In the genomic region with DNA sequence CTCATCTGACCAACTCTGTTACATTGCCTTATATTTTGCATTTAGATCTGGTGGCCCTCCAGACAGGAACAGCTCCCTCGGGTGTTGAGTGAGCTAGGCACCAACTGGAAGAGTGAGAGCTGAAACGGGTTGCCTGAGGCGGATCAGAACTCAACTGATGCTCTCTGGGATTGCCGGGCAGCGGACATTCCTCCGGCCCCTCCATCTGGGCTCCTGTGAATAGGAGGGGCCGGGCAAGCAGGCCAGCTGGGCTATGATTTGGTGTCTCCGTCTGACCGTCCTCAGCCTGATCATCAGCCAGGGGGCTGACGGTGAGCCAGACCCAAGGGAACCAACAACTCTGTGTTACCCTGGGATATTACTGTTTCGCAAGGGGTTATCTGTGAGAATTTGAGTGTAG, we compare ENCODE assay signal across 10 mouse cellular contexts. TPM values are rescaled to one million over a fixed set of nuclear protein-coding genes. Genes with fewer than 3 reads are reported as not detected.
DNase-seq lines count a peak whose midpoint lies in the region; ATAC-seq and TF ChIP-seq lines count a peak whose summit lies in the region.
"Had no signal": no experiment of that assay in that cellular context is flagged by ENCODE, and none has a peak within 500 bp of the region (broad histone marks: within the 10 kb centered on the region; RNA-seq: fewer than 3 reads in every experiment).

No protein-coding gene starts in this region.

- H3K9ac ChIP-seq in ES-E14 (ENCODE audit: insufficient read depth, low read depth, low read length, poor library complexity, severe bottlenecking): 0 out of 2 replicates have a peak overlapping the region, but pooled peaks have one; percentile 24
- no peak overlapping the region for H3K9ac ChIP-seq in embryonic facial prominence, embryonic 15.5 days
- no peak overlapping the region for H3K9ac ChIP-seq in intestine, embryonic 14.5 days (ENCODE audit: low read length)
- peak overlapping the region; percentile 55; the same call in 1 of the 2 replicates for H3K9ac ChIP-seq in midbrain, postnatal 0 days (replicated peaks; ENCODE audit: low read length, poor library complexity, severe bottlenecking)

- no peak for DNase-seq in ES-E14 (ENCODE audit: low read depth, low spot score)
- no peak for DNase-seq in intestine, embryonic 14.5 days (ENCODE audit: low spot score)
- no peak for DNase-seq in midbrain, postnatal 0 days (ENCODE audit: low spot score)
- DNase-seq in right cerebral cortex, adult 2 months (ENCODE audit: low spot score in 2 of 2): no peak
- no peak for DNase-seq in layer of hippocampus, postnatal 36 days
- DNase-seq in ovary, postnatal 10 days (ENCODE audit: low spot score): no peak
- no peak for DNase-seq in layer of hippocampus, adult 9-11 months
- DNase-seq: cerebellum, adult 9-10 months; heart, postnatal 4 days had no signal

- H3K27ac ChIP-seq in ES-E14 (ENCODE audit: insufficient read depth, low read depth, low read length, poor library complexity, severe bottlenecking): no peak overlapping the region
- H3K27ac ChIP-seq in embryonic facial prominence, embryonic 15.5 days (replicated peaks): peak overlapping the region; percentile 39; the same call in 1 of the 2 replicates
- H3K27ac ChIP-seq in intestine, embryonic 14.5 days (ENCODE audit: low read depth): no peak overlapping the region
- no peak overlapping the region for H3K27ac ChIP-seq in midbrain, postnatal 0 days (ENCODE audit: low read depth, low read length)

- peak overlapping the region; percentile 74 for H3K4me2 ChIP-seq in embryonic facial prominence, embryonic 15.5 days (replicated peaks)
- H3K4me2 ChIP-seq in intestine, embryonic 14.5 days (ENCODE audit: low read length): peak overlapping the region; percentile 77
- H3K4me2 ChIP-seq in midbrain, postnatal 0 days (ENCODE audit: low read depth, low read length, poor library complexity, severe bottlenecking): peak overlapping the region; percentile 78

- H3K9me3 ChIP-seq in ES-E14 (ENCODE audit: control insufficient read depth, insufficient read depth, low read depth, low read length): no peaks in the 10 kb centered on the region
- H3K9me3 ChIP-seq in embryonic facial prominence, embryonic 15.5 days (replicated peaks): no peaks in the 10 kb centered on the region
- H3K9me3 ChIP-seq in intestine, embryonic 14.5 days (ENCODE audit: control insufficient read depth, low read length): no peaks in the 10 kb centered on the region
- H3K9me3 ChIP-seq in midbrain, postnatal 0 days (ENCODE audit: low read length): no peaks in the 10 kb centered on the region

- peaks cover 1 to 2% of the 10 kb centered on the region in 2 experiments; a peak in 3 of 4 replicates for H3K4me1 ChIP-seq in ES-E14 (ENCODE audit: control insufficient read depth in 2 of 2, insufficient read depth in 2 of 2, low read length in 2 of 2, poor library complexity in 1 of 2)
- peaks cover 63% of the 10 kb centered on the region for H3K4me1 ChIP-seq in embryonic facial prominence, embryonic 15.5 days
- peaks cover 31% of the 10 kb centered on the region for H3K4me1 ChIP-seq in intestine, embryonic 14.5 days (replicated peaks; ENCODE audit: control insufficient read depth, insufficient read depth, low read length)
- H3K4me1 ChIP-seq in midbrain, postnatal 0 days (ENCODE audit: insufficient read depth, low read length): peaks cover 39% of the 10 kb centered on the region

- TF ChIP-seq CTCF in midbrain, postnatal 0 days (IDR thresholded peaks at IDR 0.05): no peak

- no peak for ATAC-seq in embryonic facial prominence, embryonic 15.5 days (ENCODE audit: insufficient number of reproducible peaks, low FRiP score, low TSS enrichment, low read depth)
- no peak for ATAC-seq in intestine, embryonic 14.5 days (replicated peaks; ENCODE audit: low FRiP score, low TSS enrichment, low read depth)
- no peak for ATAC-seq in midbrain, postnatal 0 days (ENCODE audit: low FRiP score)

- H3K4me3 ChIP-seq in ES-E14 (ENCODE audit: insufficient read depth in 1 of 2, low read depth in 1 of 2, low read length in 2 of 2, poor library complexity in 1 of 2, severe bottlenecking in 1 of 2): no peak overlapping the region
- H3K4me3 ChIP-seq in embryonic facial prominence, embryonic 15.5 days (replicated peaks): peak overlapping the region; percentile 55
- peak overlapping the region; percentile 6; the same call in 1 of the 2 replicates for H3K4me3 ChIP-seq in intestine, embryonic 14.5 days (ENCODE audit: low read depth, low read length)
- H3K4me3 ChIP-seq in midbrain, postnatal 0 days (ENCODE audit: low read depth, low read length): peak overlapping the region; percentile 61

- peaks cover 8% of the 10 kb centered on the region; the same call in 1 of the 2 replicates for H3K36me3 ChIP-seq in ES-E14 (ENCODE audit: control insufficient read depth, insufficient read depth, low read length, poor library complexity, severe bottlenecking)
- no peaks in the 10 kb centered on the region for H3K36me3 ChIP-seq in embryonic facial prominence, embryonic 15.5 days
- peaks cover 32% of the 10 kb centered on the region for H3K36me3 ChIP-seq in intestine, embryonic 14.5 days (ENCODE audit: control insufficient read depth, insufficient read depth, low read length)
- H3K36me3 ChIP-seq in midbrain, postnatal 0 days (ENCODE audit: insufficient read depth, low read length): no peaks in the 10 kb centered on the region

- in situ Hi-C loops in ES-E14 (cut with MboI; ENCODE audit: low sequenced_read_pairs in 2 of 2, unreplicated experiment in 2 of 2): no loop called here

- no peaks in the 10 kb centered on the region for H3K27me3 ChIP-seq in embryonic facial prominence, embryonic 15.5 days
- no peaks in the 10 kb centered on the region for H3K27me3 ChIP-seq in intestine, embryonic 14.5 days (replicated peaks; ENCODE audit: control insufficient read depth, insufficient read depth, low read length)
- H3K27me3 ChIP-seq in midbrain, postnatal 0 days (ENCODE audit: insufficient read depth, low read length): no peaks in the 10 kb centered on the region

- 35% methylated on average over 11 of the region's 11 CpGs for WGBS in embryonic facial prominence, embryonic 15.5 days
- WGBS in intestine, embryonic 14.5 days: 53% methylated on average over 11 of the region's 11 CpGs
- 20% methylated on average over 11 of the region's 11 CpGs for WGBS in midbrain, postnatal 0 days

TF ChIP-seq in ES-E14, 5 proteins besides CTCF, POLR2A, EP300 and RAD21:
- TF ChIP-seq HCFC1 (IDR thresholded peaks at IDR 0.05; ENCODE audit: borderline replicate concordance, insufficient read depth, low read length) (no peak), ZC3H11A (IDR thresholded peaks at IDR 0.05; ENCODE audit: borderline replicate concordance, low read depth, low read length) (no peak), CHD2 (IDR thresholded peaks at IDR 0.05; ENCODE audit: low read depth, low read length) (no peak)

RNA-seq across cellular contexts. Expression of gene Igsf9, which starts 2.6 kb away (rescaled TPM):
- 45.6 and 80.3 TPM in 2 replicates for total RNA-seq in ES-E14 (2012; rRNA removed)
- polyA plus RNA-seq in embryonic facial prominence, embryonic 15.5 days (2015; fragmentation: Nextera tagmentation; extraction: Ambion mirVana): 58.4 and 61.0 TPM in 2 replicates
- polyA plus RNA-seq in intestine, embryonic 14.5 days (2014; fragmentation: Nextera tagmentation; extraction: Ambion mirVana): 40.9 and 44.3 TPM in 2 replicates
- total RNA-seq in midbrain, postnatal 0 days (2014; rRNA removed): 40.6 and 53.9 TPM in 2 replicates
- polyA plus RNA-seq in midbrain, postnatal 0 days (2015; fragmentation: Nextera tagmentation; extraction: Ambion mirVana): 25.0 and 29.0 TPM in 2 replicates
- 10 to 100 TPM in 1 of 2 experiments, 1 to 10 TPM in 1; 8.0 to 10.7 TPM for total RNA-seq in layer of hippocampus, postnatal 36 days (2021)

RNA-seq across cellular contexts. Expression of gene Slamf9, which starts 9.1 kb away (rescaled TPM):
- total RNA-seq in ES-E14 (2012; rRNA removed): 1.6 and 2.7 TPM in 2 replicates
- 0.85 and 1.2 TPM in 2 replicates for polyA plus RNA-seq in embryonic facial prominence, embryonic 15.5 days (2015; fragmentation: Nextera tagmentation; extraction: Ambion mirVana)
- 1.8 and 2.0 TPM in 2 replicates for polyA plus RNA-seq in intestine, embryonic 14.5 days (2014; fragmentation: Nextera tagmentation; extraction: Ambion mirVana)
- total RNA-seq in midbrain, postnatal 0 days (2014; rRNA removed): 0.19 and 0.38 TPM in 2 replicates
- 0.20 and 0.29 TPM in 2 replicates for polyA plus RNA-seq in midbrain, postnatal 0 days (2015; fragmentation: Nextera tagmentation; extraction: Ambion mirVana)
- under 1 TPM in 1 of 2 experiments, not detected in 1; 0.28 TPM for total RNA-seq in layer of hippocampus, postnatal 36 days (2021)

RNA-seq across cellular contexts. Expression of gene Tagln2, which starts 15.6 kb away (rescaled TPM):
- 112 and 131 TPM in 2 replicates for total RNA-seq in ES-E14 (2012; rRNA removed)
- polyA plus RNA-seq in embryonic facial prominence, embryonic 15.5 days (2015; fragmentation: Nextera tagmentation; extraction: Ambion mirVana): 260 and 286 TPM in 2 replicates
- 241 TPM in 2 replicates for polyA plus RNA-seq in intestine, embryonic 14.5 days (2014; fragmentation: Nextera tagmentation; extraction: Ambion mirVana)
- total RNA-seq in midbrain, postnatal 0 days (2014; rRNA removed): 36.3 and 41.6 TPM in 2 replicates
- 36.7 and 41.8 TPM in 2 replicates for polyA plus RNA-seq in midbrain, postnatal 0 days (2015; fragmentation: Nextera tagmentation; extraction: Ambion mirVana)
- 1 to 10 TPM; 8.7 to 9.2 TPM for total RNA-seq in layer of hippocampus, postnatal 36 days (2021)

RNA-seq across cellular contexts. Expression of gene Cfap45, which starts 36.4 kb away (rescaled TPM):
- 0.67 and 1.2 TPM in 2 replicates for total RNA-seq in ES-E14 (2012; rRNA removed)
- polyA plus RNA-seq in embryonic facial prominence, embryonic 15.5 days (2015; fragmentation: Nextera tagmentation; extraction: Ambion mirVana): 12.2 and 18.7 TPM in 2 replicates
- 1.1 and 1.9 TPM in 2 replicates for polyA plus RNA-seq in intestine, embryonic 14.5 days (2014; fragmentation: Nextera tagmentation; extraction: Ambion mirVana)
- total RNA-seq in midbrain, postnatal 0 days (2014; rRNA removed): 3.1 and 6.3 TPM in 2 replicates
- 3.9 and 5.4 TPM in 2 replicates for polyA plus RNA-seq in midbrain, postnatal 0 days (2015; fragmentation: Nextera tagmentation; extraction: Ambion mirVana)
- 1 to 10 TPM; 4.0 to 5.5 TPM for total RNA-seq in layer of hippocampus, postnatal 36 days (2021)

Comparison
In these comparisons a context has a peak if more than half of its experiments do, and no peak if none do; other contexts are left out.
1. H3K4me3 ChIP-seq: peak in embryonic facial prominence, embryonic 15.5 days (single experiment), intestine, embryonic 14.5 days (single experiment) and midbrain, postnatal 0 days (single experiment); none in ES-E14 (0 of 2).
2. H3K9ac ChIP-seq: peak in ES-E14 (single experiment) and midbrain, postnatal 0 days (single experiment); none in embryonic facial prominence, embryonic 15.5 days (single experiment) and intestine, embryonic 14.5 days (single experiment).
3. Peak in every context shown above with its lines, with median percentiles within 50 percentile points of each other: H3K4me2 ChIP-seq.